Mouse (Mus musculus) liver, embryonic 14.5 days (tissue): Measurements from ENCODE around the gene Stx8.

ENCODE experiments used
- CTCF ChIP-seq: IDR thresholded peaks from 2 replicates; pipeline ENCODE4 v1.5.1; 2016; ENCODE audit warnings: antibody characterized with exemption, low read depth, control low read depth
- EP300 ChIP-seq: IDR thresholded peaks from 2 replicates; pipeline ENCODE4 v1.6.1; 2016; ENCODE audit warnings: antibody characterized with exemption, low read depth

GRCm38 (mm10) chr11:68032448-68032847 is 66.5 kb downstream of the Stx8 start:
- TF ChIP-seq CTCF (no peak), EP300 (no peak)
